Mouse (Mus musculus): Measurements from ENCODE around the gene Gm10100.
"Not testable (repeated sequence)": the region's sequence is repeated elsewhere in the genome, so short reads cannot be mapped to it uniquely, and the experiment has no call there.

Gene Gm10100

GRCm38 (mm10) chr10:77726186-77726585, at the start of gene Gm10100:
Gene Gm10100, plus strand, starts transcription at chr10:77726486.
- no peak for DNase-seq (ENCODE audit: inconsistent ontology term)

GRCm38 (mm10) chr10:77677562-77677961, 48.7 kb upstream of the Gm10100 start:
- DNase-seq (ENCODE audit: inconsistent ontology term): peak; percentile 76

GRCm38 (mm10) chr10:77682994-77683393, 43.3 kb upstream of the Gm10100 start:
- no peak for DNase-seq (ENCODE audit: inconsistent ontology term)

- no peak for DNase-seq (ENCODE audit: inconsistent ontology term)
These were observed 42.1 kb upstream of the Gm10100 start for GRCm38 (mm10) chr10:77684181-77684580.

- DNase-seq (ENCODE audit: inconsistent ontology term): no peak
These were observed 40.2 kb upstream of the Gm10100 start, which contains the start of gene Tspear for GRCm38 (mm10) chr10:77685895-77686664. Gene Tspear, plus strand, starts transcription at chr10:77686569.

GRCm38 (mm10) chr10:77687021-77687420, 39.3 kb upstream of the Gm10100 start:
- no peak for DNase-seq (ENCODE audit: inconsistent ontology term)

- DNase-seq (ENCODE audit: inconsistent ontology term): not testable (repeated sequence)
These were observed 35.9 kb upstream of the Gm10100 start, which contains the start of gene Gm19402 for GRCm38 (mm10) chr10:77690356-77690807. Gene Gm19402, minus strand, starts transcription at chr10:77690757.

GRCm38 (mm10) chr10:77697133-77697532, 29.2 kb upstream of the Gm10100 start, which contains the start of gene Gm9508:
Gene Gm9508, minus strand, starts transcription at chr10:77697233.
- DNase-seq (ENCODE audit: inconsistent ontology term): no peak

- no peak for DNase-seq (ENCODE audit: inconsistent ontology term)
These were observed 20.0 kb upstream of the Gm10100 start, which contains the start of gene Gm10272 for GRCm38 (mm10) chr10:77706326-77706725. Gene Gm10272, plus strand, starts transcription at chr10:77706626.

- DNase-seq (ENCODE audit: inconsistent ontology term): no peak
These were observed 16.5 kb upstream of the Gm10100 start for GRCm38 (mm10) chr10:77709831-77710230.

GRCm38 (mm10) chr10:77711157-77711556, 15.1 kb upstream of the Gm10100 start, which contains the start of gene Gm10024:
Gene Gm10024, plus strand, starts transcription at chr10:77711457.
- DNase-seq (ENCODE audit: inconsistent ontology term): not testable (repeated sequence)

GRCm38 (mm10) chr10:77713734-77714133, 12.6 kb upstream of the Gm10100 start:
- no peak for DNase-seq (ENCODE audit: inconsistent ontology term)

GRCm38 (mm10) chr10:77715507-77715906, 10.8 kb upstream of the Gm10100 start, which contains the start of gene Gm10142:
Gene Gm10142, plus strand, starts transcription at chr10:77715807.
- DNase-seq (ENCODE audit: inconsistent ontology term): no peak

GRCm38 (mm10) chr10:77720299-77720698, 6.0 kb upstream of the Gm10100 start, which contains the start of gene Krtap12-1:
Gene Krtap12-1, plus strand, starts transcription at chr10:77720599.
- not testable (repeated sequence) for DNase-seq (ENCODE audit: inconsistent ontology term)

- no peak for DNase-seq (ENCODE audit: inconsistent ontology term)
These were observed 1.4 kb upstream of the Gm10100 start for GRCm38 (mm10) chr10:77724855-77725254.

GRCm38 (mm10) chr10:77728280-77728679, 2.0 kb downstream of the Gm10100 start:
- no peak for DNase-seq (ENCODE audit: inconsistent ontology term)

GRCm38 (mm10) chr10:77729241-77729640, 3.0 kb downstream of the Gm10100 start:
- DNase-seq (ENCODE audit: inconsistent ontology term): no peak

GRCm38 (mm10) chr10:77735928-77736327, 9.6 kb downstream of the Gm10100 start:
- DNase-seq (ENCODE audit: inconsistent ontology term): no peak

GRCm38 (mm10) chr10:77738929-77739328, 12.6 kb downstream of the Gm10100 start:
- no peak for DNase-seq (ENCODE audit: inconsistent ontology term)

- not testable (repeated sequence) for DNase-seq (ENCODE audit: inconsistent ontology term)
These were observed 15.8 kb downstream of the Gm10100 start, which contains the start of gene Gm18596 for GRCm38 (mm10) chr10:77741924-77742688. Gene Gm18596, minus strand, starts transcription at chr10:77742638.

GRCm38 (mm10) chr10:77750686-77751085, 24.4 kb downstream of the Gm10100 start:
- not testable (repeated sequence) for DNase-seq (ENCODE audit: inconsistent ontology term)

- DNase-seq (ENCODE audit: inconsistent ontology term): not testable (repeated sequence)
These were observed 25.0 kb downstream of the Gm10100 start, which contains the start of gene Gm9736 for GRCm38 (mm10) chr10:77751254-77751653. Gene Gm9736, minus strand, starts transcription at chr10:77751354.

Measured in Muller cell, postnatal 12 days (primary cell).